11 mouse cellular contexts compared by ENCODE assay signal in genomic region chr14:33687444-33688028, GRCm38 (mm10).
DNase-seq lines count a peak whose midpoint lies in the region; ATAC-seq and TF ChIP-seq lines count a peak whose summit lies in the region.
"Had no signal": no experiment of that assay in that cellular context is flagged by ENCODE, and none has a peak within 500 bp of the region (broad histone marks: within the 10 kb centered on the region; RNA-seq: fewer than 3 reads in every experiment).

No protein-coding gene starts in this region.

- 0 out of 2 replicates have a peak, but pooled peaks have one; percentile 21 for ATAC-seq in liver, embryonic 14.5 days (ENCODE audit: insufficient read depth)

- H3K9me3 ChIP-seq in liver, embryonic 14.5 days (ENCODE audit: control insufficient read depth, low read length): no peaks in the 10 kb centered on the region
- H3K9me3 ChIP-seq: midbrain, embryonic 10.5 days; neural tube, embryonic 15.5 days had no signal

- TF ChIP-seq CTCF in heart, adult 2 months (IDR thresholded peaks at IDR 0.05): no peak
- no peak for TF ChIP-seq CTCF in kidney, adult 2 months (conservative IDR thresholded peaks at IDR 0.05; ENCODE audit: insufficient read depth, insufficient read length, low read depth, low read length)
- no peak for TF ChIP-seq CTCF in liver, embryonic 14.5 days (IDR thresholded peaks at IDR 0.05; ENCODE audit: low read depth)

- H3K4me2 ChIP-seq in liver, embryonic 14.5 days (ENCODE audit: low read depth): no peak overlapping the region
- H3K4me2 ChIP-seq: neural tube, embryonic 15.5 days had no signal

- peak overlapping the region; percentile 59 for H3K27ac ChIP-seq in heart, adult 2 months
- peak overlapping the region; percentile 91 for H3K27ac ChIP-seq in kidney, adult 2 months (ENCODE audit: insufficient read depth, low read depth, low read length)
- no peak overlapping the region for H3K27ac ChIP-seq in liver, embryonic 14.5 days
- H3K27ac ChIP-seq: midbrain, embryonic 10.5 days; neural tube, embryonic 15.5 days had no signal

- no peak overlapping the region for H3K4me3 ChIP-seq in heart, adult 2 months
- H3K4me3 ChIP-seq in kidney, adult 2 months (ENCODE audit: insufficient read depth, low read depth, low read length): no peak overlapping the region
- no peak overlapping the region for H3K4me3 ChIP-seq in liver, embryonic 14.5 days (ENCODE audit: insufficient read depth in 1 of 2, low read depth in 2 of 2, low read length in 2 of 2)
- H3K4me3 ChIP-seq: midbrain, embryonic 10.5 days; neural tube, embryonic 15.5 days had no signal

- peak; percentile 29 for DNase-seq in embryo, embryonic 10 days (ENCODE audit: low spot score)
- DNase-seq in heart, adult 2 months: peak; percentile 45 to 62
- DNase-seq in kidney, adult 2 months: peak; percentile 85
- DNase-seq in liver, embryonic 14.5 days (ENCODE audit: low read depth in 3 of 3, low spot score in 3 of 3): no peak
- DNase-seq in left cerebral cortex, postnatal 10 days (ENCODE audit: extremely low spot score in 1 of 2, low spot score in 2 of 2): no peak
- DNase-seq in cerebellum, adult 9-11 months: no peak
- DNase-seq in right cerebral cortex, postnatal 25 days: no peak
- DNase-seq in layer of hippocampus, adult 8-10 months (ENCODE audit: low spot score in 2 of 2): no peak
- DNase-seq: cerebellum, adult 8-10 months had no signal

- no peak for TF ChIP-seq POLR2A in heart, adult 2 months (IDR thresholded peaks at IDR 0.05; ENCODE audit: insufficient read depth, low read depth, low read length)
- no peak for TF ChIP-seq POLR2A in kidney, adult 2 months (IDR thresholded peaks at IDR 0.05; ENCODE audit: low read depth, low read length)

- no peaks in the 10 kb centered on the region for H3K79me2 ChIP-seq in heart, adult 2 months (replicated peaks; ENCODE audit: control insufficient read depth, insufficient read depth, low read length)

- H3K4me1 ChIP-seq in heart, adult 2 months (ENCODE audit: control insufficient read depth, insufficient read depth, low read length): peaks cover 10% of the 10 kb centered on the region
- H3K4me1 ChIP-seq in kidney, adult 2 months (ENCODE audit: control insufficient read depth, insufficient read depth, low read length): peaks cover 4% of the 10 kb centered on the region; the same call in 1 of the 2 replicates
- no peaks in the 10 kb centered on the region for H3K4me1 ChIP-seq in liver, embryonic 14.5 days (replicated peaks; ENCODE audit: control insufficient read depth in 2 of 2, insufficient read depth in 2 of 2, low read length in 1 of 2)

- H3K9ac ChIP-seq in heart, adult 2 months (ENCODE audit: low read depth, low read length): no peak overlapping the region
- no peak overlapping the region for H3K9ac ChIP-seq in liver, embryonic 14.5 days (replicated peaks)
- H3K9ac ChIP-seq: neural tube, embryonic 15.5 days had no signal

- no peaks in the 10 kb centered on the region for H3K27me3 ChIP-seq in heart, adult 2 months (ENCODE audit: control insufficient read depth, insufficient read depth, low read length)
- H3K27me3 ChIP-seq in kidney, adult 2 months (replicated peaks; ENCODE audit: control insufficient read depth, insufficient read depth, low read length): no peaks in the 10 kb centered on the region
- no peaks in the 10 kb centered on the region for H3K27me3 ChIP-seq in liver, embryonic 14.5 days (ENCODE audit: control insufficient read depth, insufficient read depth, low read length)

- intact Hi-C loops in heart, adult 2 months (cut with DNase I): no loop called here
- intact Hi-C loops in left cerebral cortex, postnatal 10 days (cut with DNase I): no loop called here

- WGBS in heart, adult 2 months: 13% methylated on average over 6 of the region's 6 CpGs
- 56% methylated on average over 6 of the region's 6 CpGs for WGBS in kidney, adult 2 months
- 33% methylated on average over 6 of the region's 6 CpGs for WGBS in liver, embryonic 14.5 days (ENCODE audit: insufficient replicate concordance)

- no peaks in the 10 kb centered on the region for H3K36me3 ChIP-seq in heart, adult 2 months (ENCODE audit: control insufficient read depth, insufficient read depth, low read length)
- no peaks in the 10 kb centered on the region for H3K36me3 ChIP-seq in kidney, adult 2 months (ENCODE audit: control insufficient read depth, insufficient read depth, low read length)
- no peaks in the 10 kb centered on the region for H3K36me3 ChIP-seq in liver, embryonic 14.5 days (replicated peaks; ENCODE audit: control insufficient read depth, insufficient read depth, low read depth)
- H3K36me3 ChIP-seq: midbrain, embryonic 10.5 days; neural tube, embryonic 15.5 days had no signal

- TF ChIP-seq EP300 in heart, adult 2 months (IDR thresholded peaks at IDR 0.05; ENCODE audit: insufficient read depth, low read depth, low read length): no peak
- no peak for TF ChIP-seq EP300 in liver, embryonic 14.5 days (IDR thresholded peaks at IDR 0.05; ENCODE audit: low read depth)

Comparison
In these comparisons a context has a peak if more than half of its experiments do, and no peak if none do; other contexts are left out.
1. DNase-seq: peak in embryo, embryonic 10 days (single experiment), heart, adult 2 months (2 of 2) and kidney, adult 2 months (single experiment); none in liver, embryonic 14.5 days (0 of 3), left cerebral cortex, postnatal 10 days (0 of 2), cerebellum, adult 9-11 months (single experiment), right cerebral cortex, postnatal 25 days (single experiment) and layer of hippocampus, adult 8-10 months (0 of 2).